Comparison of ENCODE assay signal across 9 mouse cellular contexts in the genomic region with DNA sequence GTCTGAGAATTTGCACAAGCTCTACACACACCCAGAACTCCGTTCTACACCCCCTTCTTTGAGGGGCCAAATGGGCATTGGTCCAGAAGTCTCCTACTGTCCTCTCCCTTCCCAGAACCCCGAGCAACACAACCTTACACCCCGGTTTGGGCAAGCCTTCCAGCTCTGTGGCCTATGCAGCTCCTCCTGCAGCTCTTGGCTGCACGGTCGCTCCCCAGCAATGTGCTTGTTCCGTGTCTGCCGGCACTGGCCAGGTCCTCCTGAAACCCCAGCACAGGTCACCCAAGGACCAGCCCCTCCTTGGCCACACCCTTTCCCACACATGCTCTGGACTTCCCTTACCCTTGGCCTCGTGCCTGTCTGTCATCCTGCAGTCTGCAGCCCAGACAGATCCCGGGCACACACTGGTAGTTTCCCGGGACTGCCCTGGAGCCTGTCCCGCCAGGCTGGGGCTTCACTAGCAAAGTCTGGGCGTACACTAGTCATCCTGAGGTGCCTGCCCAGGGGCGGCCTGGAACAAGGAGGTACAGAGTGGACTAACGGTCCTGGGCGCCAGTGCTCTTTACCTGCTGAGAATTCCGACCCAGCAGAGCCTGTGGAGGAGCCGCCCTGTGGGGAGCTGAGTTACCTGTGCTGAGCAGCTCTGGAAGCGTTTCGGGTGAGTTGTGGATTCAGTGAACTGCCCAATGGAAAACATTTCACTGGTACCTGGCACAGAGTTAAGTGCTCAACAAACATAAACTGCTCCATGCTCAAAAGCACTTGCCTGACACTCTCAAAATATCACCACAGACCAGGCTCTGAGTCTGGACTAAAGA. TPM values are rescaled to one million over a fixed set of nuclear protein-coding genes. Genes with fewer than 3 reads are reported as not detected.
DNase-seq lines count a peak whose midpoint lies in the region; ATAC-seq lines count a peak whose summit lies in the region.
"Had no signal": no experiment of that assay in that cellular context is flagged by ENCODE, and none has a peak within 500 bp of the region (broad histone marks: within the 10 kb centered on the region; RNA-seq: fewer than 3 reads in every experiment).

No protein-coding gene starts in this region.

- no peaks in the 10 kb centered on the region for H3K27me3 ChIP-seq in liver, embryonic 11.5 days (replicated peaks; ENCODE audit: control insufficient read depth, insufficient read depth, low read length)
- H3K27me3 ChIP-seq in embryonic facial prominence, embryonic 12.5 days: no peaks in the 10 kb centered on the region
- H3K27me3 ChIP-seq in heart, embryonic 14.5 days (ENCODE audit: control insufficient read depth, insufficient read depth, low read length): no peaks in the 10 kb centered on the region
- no peaks in the 10 kb centered on the region for H3K27me3 ChIP-seq in limb, embryonic 10.5 days (ENCODE audit: low read depth, poor library complexity, severe bottlenecking)
- H3K27me3 ChIP-seq: Patski had no signal

- intact Hi-C loops in left cerebral cortex, postnatal 25 days (cut with DNase I): no loop called here

- peaks cover 20% of the 10 kb centered on the region; the same call in 1 of the 2 replicates for H3K36me3 ChIP-seq in liver, embryonic 11.5 days (ENCODE audit: control insufficient read depth, insufficient read depth, low read length)
- H3K36me3 ChIP-seq in embryonic facial prominence, embryonic 12.5 days: peaks cover 26% of the 10 kb centered on the region
- peaks cover 18% of the 10 kb centered on the region; the same call in 1 of the 2 replicates for H3K36me3 ChIP-seq in heart, embryonic 14.5 days (ENCODE audit: control insufficient read depth, insufficient read depth, low read length)
- peaks cover 96% of the 10 kb centered on the region for H3K36me3 ChIP-seq in limb, embryonic 10.5 days

- H3K27ac ChIP-seq in liver, embryonic 11.5 days (ENCODE audit: low read depth, low read length): peak overlapping the region; percentile 11; the same call in 1 of the 2 replicates
- H3K27ac ChIP-seq in embryonic facial prominence, embryonic 12.5 days: peak overlapping the region; percentile 86
- peak overlapping the region; percentile 25 to 90; a peak in 3 of 4 replicates for H3K27ac ChIP-seq in heart, embryonic 14.5 days (replicated peaks in 1 of 2; ENCODE audit: control insufficient read depth in 1 of 2, insufficient read depth in 1 of 2, low read depth in 2 of 2, low read length in 2 of 2)
- peak overlapping the region; percentile 72 for H3K27ac ChIP-seq in limb, embryonic 10.5 days

- no peak overlapping the region for H3K4me3 ChIP-seq in liver, embryonic 11.5 days (ENCODE audit: low read depth, low read length)
- no peak overlapping the region for H3K4me3 ChIP-seq in embryonic facial prominence, embryonic 12.5 days
- no peak overlapping the region for H3K4me3 ChIP-seq in heart, embryonic 14.5 days (ENCODE audit: control insufficient read depth in 1 of 2, insufficient read depth in 1 of 2, low read depth in 1 of 2, low read length in 2 of 2)
- H3K4me3 ChIP-seq in limb, embryonic 10.5 days: peak overlapping the region; percentile 23

- no peak for DNase-seq in liver, embryonic 11.5 days (ENCODE audit: low spot score)
- DNase-seq in liver: no peak
- no peak for DNase-seq in limb, embryonic 10.5 days (ENCODE audit: low spot score)
- DNase-seq in skeletal muscle tissue, adult 2 months (ENCODE audit: low read depth, low spot score): peak; percentile 79
- no peak for DNase-seq in left cerebral cortex, postnatal 25 days (ENCODE audit: low spot score in 2 of 2)
- DNase-seq in embryo, embryonic 11 days: no peak

- H3K4me1 ChIP-seq in liver, embryonic 11.5 days (replicated peaks; ENCODE audit: control insufficient read depth, insufficient read depth, low read length): peaks cover 14% of the 10 kb centered on the region
- H3K4me1 ChIP-seq in embryonic facial prominence, embryonic 12.5 days: peaks cover 92% of the 10 kb centered on the region
- peaks cover 81 to 96% of the 10 kb centered on the region in 2 experiments for H3K4me1 ChIP-seq in heart, embryonic 14.5 days (ENCODE audit: control insufficient read depth in 2 of 2, insufficient read depth in 2 of 2, low read length in 2 of 2)
- H3K4me1 ChIP-seq in limb, embryonic 10.5 days: peaks cover 98% of the 10 kb centered on the region

- no peak overlapping the region for H3K4me2 ChIP-seq in liver, embryonic 11.5 days
- H3K4me2 ChIP-seq in embryonic facial prominence, embryonic 12.5 days (replicated peaks): 0 out of 2 replicates have a peak overlapping the region, but pooled peaks have one; percentile 0
- H3K4me2 ChIP-seq in heart, embryonic 14.5 days (ENCODE audit: low read length): 0 out of 2 replicates have a peak overlapping the region, but pooled peaks have one; percentile 15

- no peak overlapping the region for H3K9ac ChIP-seq in liver, embryonic 11.5 days (ENCODE audit: low read depth, low read length)
- no peak overlapping the region for H3K9ac ChIP-seq in embryonic facial prominence, embryonic 12.5 days
- H3K9ac ChIP-seq in heart, embryonic 14.5 days (ENCODE audit: low read length): peak overlapping the region; percentile 35

- no peaks in the 10 kb centered on the region for H3K9me3 ChIP-seq in liver, embryonic 11.5 days (ENCODE audit: control insufficient read depth, low read length)
- H3K9me3 ChIP-seq in embryonic facial prominence, embryonic 12.5 days: no peaks in the 10 kb centered on the region
- H3K9me3 ChIP-seq in heart, embryonic 14.5 days (ENCODE audit: control insufficient read depth, low read length): no peaks in the 10 kb centered on the region
- H3K9me3 ChIP-seq in limb, embryonic 10.5 days (replicated peaks): no peaks in the 10 kb centered on the region

- WGBS in liver, embryonic 11.5 days: 70% methylated on average over 19 of the region's 19 CpGs
- 57% methylated on average over 19 of the region's 19 CpGs for WGBS in embryonic facial prominence, embryonic 12.5 days
- WGBS in heart, embryonic 14.5 days: 45% methylated on average over 19 of the region's 19 CpGs
- WGBS in limb, embryonic 10.5 days: 68% methylated on average over 19 of the region's 19 CpGs

- ATAC-seq in liver, embryonic 11.5 days (replicated peaks; ENCODE audit: low FRiP score): no peak
- ATAC-seq in embryonic facial prominence, embryonic 12.5 days (ENCODE audit: insufficient number of reproducible peaks, insufficient read depth, low FRiP score, low TSS enrichment): no peak
- peak; percentile 35 for ATAC-seq in heart, embryonic 14.5 days (ENCODE audit: insufficient number of reproducible peaks, insufficient read depth, low FRiP score, low read depth)
- ATAC-seq: Patski had no signal

RNA-seq across cellular contexts. Expression of a gene that starts 22.5 kb away (rescaled TPM):
- 230 and 233 TPM in 2 replicates for polyA plus RNA-seq in liver, embryonic 11.5 days (2014; fragmentation: Nextera tagmentation; extraction: Ambion mirVana)
- polyA plus RNA-seq in embryonic facial prominence, embryonic 12.5 days (2016; fragmentation: Nextera tagmentation; extraction: Ambion mirVana): 537 and 538 TPM in 2 replicates
- polyA plus RNA-seq in heart, embryonic 14.5 days (2014; fragmentation: Nextera tagmentation; extraction: Ambion mirVana): 102 and 107 TPM in 2 replicates
- 642 and 645 TPM in 2 replicates for polyA plus RNA-seq in limb, embryonic 10.5 days (2016; fragmentation: Nextera tagmentation; extraction: Ambion mirVana)
- total RNA-seq in left cerebral cortex, postnatal 25 days (2021): 100 to 1,000 TPM in 1 of 2 experiments, 10 to 100 TPM in 1; 98.3 to 102 TPM

Comparison
In these comparisons a context has a peak if more than half of its experiments do, and no peak if none do; other contexts are left out.
1. H3K27ac ChIP-seq: peak in every context shown above with its lines; median percentile 86 in embryonic facial prominence, embryonic 12.5 days; 72 in limb, embryonic 10.5 days; 58 in heart, embryonic 14.5 days; 11 in liver, embryonic 11.5 days.